Mouse (Mus musculus) MEL-GATA-1-ER (cell line): ENCODE results near the gene Armc6.

ENCODE experiments used
- DNase-seq: peaks from one replicate; pipeline ENCODE4 v3.0.0-alpha.2; 2012; ENCODE audit warnings: low read depth; ENCODE audit errors: extremely low read depth

Armc6 gene

GRCm38 (mm10) chr8:70234080-70234780 lies at the start of gene Armc6, which contains the start of gene Sugp2:
Armc6 (minus strand) TSS chr8:70234466.
Sugp2 (plus strand) TSS chr8:70234226.
- peak; percentile 84 for DNase-seq

GRCm38 (mm10) chr8:70283136-70284077 lies 49.1 kb upstream of the Armc6 start:
- DNase-seq, result no peak

GRCm38 (mm10) chr8:70282603-70283135 lies 48.4 kb upstream of the Armc6 start, which contains the start of gene Homer3:
Homer3 (plus strand) TSS chr8:70282827.
- DNase-seq, result peak; percentile 83

- DNase-seq, result no peak
Observed at GRCm38 (mm10) chr8:70281001-70281400, 46.7 kb upstream of the Armc6 start.

- no peak for DNase-seq
Observed at GRCm38 (mm10) chr8:70279266-70279665, 45.0 kb upstream of the Armc6 start.

- DNase-seq, result no peak
Observed at GRCm38 (mm10) chr8:70278175-70278574, 43.9 kb upstream of the Armc6 start.

GRCm38 (mm10) chr8:70276476-70276875 lies 42.2 kb upstream of the Armc6 start:
- DNase-seq, result peak; percentile 70

GRCm38 (mm10) chr8:70274350-70274749 lies 40.1 kb upstream of the Armc6 start:
- DNase-seq, result no peak

GRCm38 (mm10) chr8:70272949-70273348 lies 38.7 kb upstream of the Armc6 start:
- no peak for DNase-seq

GRCm38 (mm10) chr8:70268799-70269565 lies 34.7 kb upstream of the Armc6 start:
- DNase-seq, result no peak

- DNase-seq, result no peak
Observed at GRCm38 (mm10) chr8:70268311-70268710, 34.0 kb upstream of the Armc6 start.

- DNase-seq, result no peak
Observed at GRCm38 (mm10) chr8:70267674-70268073, 33.4 kb upstream of the Armc6 start.

- DNase-seq, result no peak
Observed at GRCm38 (mm10) chr8:70259043-70259442, 24.8 kb upstream of the Armc6 start.

GRCm38 (mm10) chr8:70258600-70258999 lies 24.3 kb upstream of the Armc6 start:
- no peak for DNase-seq

- no peak for DNase-seq
Observed at GRCm38 (mm10) chr8:70257456-70257855, 23.2 kb upstream of the Armc6 start.

- no peak for DNase-seq
Observed at GRCm38 (mm10) chr8:70254628-70255027, 20.4 kb upstream of the Armc6 start.

- DNase-seq, result no peak
Observed at GRCm38 (mm10) chr8:70247841-70248240, 13.6 kb upstream of the Armc6 start.

- no peak for DNase-seq
Observed at GRCm38 (mm10) chr8:70246622-70247021, 12.4 kb upstream of the Armc6 start.

GRCm38 (mm10) chr8:70240642-70241041 lies 6.4 kb upstream of the Armc6 start:
- no peak for DNase-seq

GRCm38 (mm10) chr8:70237842-70238241 lies 3.6 kb upstream of the Armc6 start:
- peak; percentile 71 for DNase-seq

- DNase-seq, result no peak
Observed at GRCm38 (mm10) chr8:70234781-70235128, 489 bp upstream of the Armc6 start.
